Mouse (Mus musculus): ENCODE data around the gene Fdps. TPM values are rescaled to one million over a fixed set of nuclear protein-coding genes. Genes with fewer than 3 reads are reported as not detected.

Fdps gene
- polyA plus RNA-seq, 1 experiment from 2014 or later, result 175 TPM

GRCm38 (mm10) chr3:89077383-89077782 lies 24.4 kb downstream of the Fdps start:
- no peaks in the 10 kb centered on the region for H3K27me3 ChIP-seq (ENCODE audit: insufficient read depth, low read length)
- peaks cover 66% of the 10 kb centered on the region for H3K36me3 ChIP-seq (ENCODE audit: insufficient read depth, low read length)
- no peak overlapping the region for H3K27ac ChIP-seq (ENCODE audit: low read length)
- no peak overlapping the region for H3K4me2 ChIP-seq (replicated peaks; ENCODE audit: low read depth, low read length)
- H3K9me3 ChIP-seq (ENCODE audit: low read length), result no peaks in the 10 kb centered on the region
- ATAC-seq (ENCODE audit: low FRiP score, low TSS enrichment), result no peak
- no peaks in the 10 kb centered on the region for H3K4me1 ChIP-seq (ENCODE audit: insufficient read depth, low read length)
- 78% methylated on average over 9 of the region's 9 CpGs for WGBS
- H3K4me3 ChIP-seq (ENCODE audit: low read length), result no peak overlapping the region
- no peak overlapping the region for H3K9ac ChIP-seq (replicated peaks; ENCODE audit: low read length)

- Histone ChIP-seq H3K4me2 (replicated peaks; ENCODE audit: low read depth, low read length) (no peak overlapping the region), H3K27me3 (ENCODE audit: insufficient read depth, low read length) (no peaks in the 10 kb centered on the region), H3K36me3 (ENCODE audit: insufficient read depth, low read length) (peaks cover 80% of the 10 kb centered on the region), H3K4me3 (ENCODE audit: low read length) (no peak overlapping the region), H3K9ac (replicated peaks; ENCODE audit: low read length) (no peak overlapping the region), H3K4me1 (ENCODE audit: insufficient read depth, low read length) (no peaks in the 10 kb centered on the region), H3K9me3 (ENCODE audit: low read length) (no peaks in the 10 kb centered on the region), H3K27ac (ENCODE audit: low read length) (no peak overlapping the region)
- no peak for ATAC-seq (ENCODE audit: low FRiP score, low TSS enrichment)
Observed at GRCm38 (mm10) chr3:89067265-89067664, 34.5 kb downstream of the Fdps start.

GRCm38 (mm10) chr3:89061696-89062095 lies 40.1 kb downstream of the Fdps start:
- Histone ChIP-seq H3K4me1 (ENCODE audit: insufficient read depth, low read length) (no peaks in the 10 kb centered on the region), H3K9me3 (ENCODE audit: low read length) (no peaks in the 10 kb centered on the region), H3K4me2 (replicated peaks; ENCODE audit: low read depth, low read length) (no peak overlapping the region), H3K27me3 (ENCODE audit: insufficient read depth, low read length) (no peaks in the 10 kb centered on the region), H3K27ac (ENCODE audit: low read length) (no peak overlapping the region), H3K36me3 (ENCODE audit: insufficient read depth, low read length) (peaks cover 62% of the 10 kb centered on the region), H3K4me3 (ENCODE audit: low read length) (no peak overlapping the region), H3K9ac (replicated peaks; ENCODE audit: low read length) (no peak overlapping the region)
- ATAC-seq (ENCODE audit: low FRiP score, low TSS enrichment), result no peak
- WGBS, result 86% methylated on average over 3 of the region's 3 CpGs

- no peak overlapping the region for H3K27ac ChIP-seq (ENCODE audit: low read length)
- WGBS, result 90% methylated on average over 3 of the region's 3 CpGs
- no peaks in the 10 kb centered on the region for H3K4me1 ChIP-seq (ENCODE audit: insufficient read depth, low read length)
- H3K9me3 ChIP-seq (ENCODE audit: low read length), result no peaks in the 10 kb centered on the region
- H3K27me3 ChIP-seq (ENCODE audit: insufficient read depth, low read length), result no peaks in the 10 kb centered on the region
- H3K4me2 ChIP-seq (replicated peaks; ENCODE audit: low read depth, low read length), result no peak overlapping the region
- no peak overlapping the region for H3K4me3 ChIP-seq (ENCODE audit: low read length)
- no peak for ATAC-seq (ENCODE audit: low FRiP score, low TSS enrichment)
- H3K9ac ChIP-seq (replicated peaks; ENCODE audit: low read length), result no peak overlapping the region
- peaks cover 62% of the 10 kb centered on the region for H3K36me3 ChIP-seq (ENCODE audit: insufficient read depth, low read length)
Observed at GRCm38 (mm10) chr3:89058783-89059182, 43.0 kb downstream of the Fdps start.

GRCm38 (mm10) chr3:89058361-89058760 lies 43.4 kb downstream of the Fdps start:
- H3K36me3 ChIP-seq (ENCODE audit: insufficient read depth, low read length), result peaks cover 61% of the 10 kb centered on the region
- H3K4me1 ChIP-seq (ENCODE audit: insufficient read depth, low read length), result no peaks in the 10 kb centered on the region
- no peak overlapping the region for H3K27ac ChIP-seq (ENCODE audit: low read length)
- H3K9me3 ChIP-seq (ENCODE audit: low read length), result no peaks in the 10 kb centered on the region
- H3K4me3 ChIP-seq (ENCODE audit: low read length), result no peak overlapping the region
- no peak overlapping the region for H3K9ac ChIP-seq (replicated peaks; ENCODE audit: low read length)
- H3K4me2 ChIP-seq (replicated peaks; ENCODE audit: low read depth, low read length), result no peak overlapping the region
- ATAC-seq (ENCODE audit: low FRiP score, low TSS enrichment), result no peak
- no peaks in the 10 kb centered on the region for H3K27me3 ChIP-seq (ENCODE audit: insufficient read depth, low read length)
- WGBS, result 93% methylated on average over 9 of the region's 9 CpGs

Other genes starting within 250 kb of the Fdps start
- 61.9 and 69.8 TPM in 2 replicates for gene Msto1, start 188.0 kb downstream of the Fdps start, polyA plus RNA-seq (2015; fragmentation: Nextera tagmentation; extraction: Ambion mirVana)
- 16.6 and 22.1 TPM in 2 replicates for gene Ash1l, start 151.3 kb downstream of the Fdps start, polyA plus RNA-seq (2015; fragmentation: Nextera tagmentation; extraction: Ambion mirVana)
- 161 and 163 TPM in 2 replicates for gene Dap3, start 150.8 kb downstream of the Fdps start, polyA plus RNA-seq (2015; fragmentation: Nextera tagmentation; extraction: Ambion mirVana)
- 21.3 and 22.5 TPM in 2 replicates for gene Rusc1, start 8.6 kb downstream of the Fdps start, polyA plus RNA-seq (2015; fragmentation: Nextera tagmentation; extraction: Ambion mirVana)
- not detected in 2 replicates for gene Gm43738, start 860 bp downstream of the Fdps start, polyA plus RNA-seq (2015; fragmentation: Nextera tagmentation; extraction: Ambion mirVana)
- 4.7 and 5.0 TPM in 2 replicates for gene Pklr, start 34.2 kb upstream of the Fdps start, polyA plus RNA-seq (2015; fragmentation: Nextera tagmentation; extraction: Ambion mirVana)
- gene Hcn3, start 58.2 kb upstream of the Fdps start, polyA plus RNA-seq (2015; fragmentation: Nextera tagmentation; extraction: Ambion mirVana), result 1.8 and 2.0 TPM in 2 replicates
- gene Clk2, start 62.8 kb upstream of the Fdps start, polyA plus RNA-seq (2015; fragmentation: Nextera tagmentation; extraction: Ambion mirVana), result 29.1 and 30.6 TPM in 2 replicates
- 140 TPM in 2 replicates for gene Scamp3, start 75.5 kb upstream of the Fdps start, polyA plus RNA-seq (2015; fragmentation: Nextera tagmentation; extraction: Ambion mirVana)
- gene Fam189b, start 81.2 kb upstream of the Fdps start, polyA plus RNA-seq (2015; fragmentation: Nextera tagmentation; extraction: Ambion mirVana), result 43.6 and 51.2 TPM in 2 replicates
- 54.9 and 56.1 TPM in 2 replicates for gene Gba, start 101.0 kb upstream of the Fdps start, polyA plus RNA-seq (2015; fragmentation: Nextera tagmentation; extraction: Ambion mirVana)
- 18.2 and 18.4 TPM in 2 replicates for gene Thbs3, start 113.2 kb upstream of the Fdps start, polyA plus RNA-seq (2015; fragmentation: Nextera tagmentation; extraction: Ambion mirVana)
- 227 and 235 TPM in 2 replicates for gene Mtx1, start 125.1 kb upstream of the Fdps start, polyA plus RNA-seq (2015; fragmentation: Nextera tagmentation; extraction: Ambion mirVana)
- gene Muc1, start 127.1 kb upstream of the Fdps start, polyA plus RNA-seq (2015; fragmentation: Nextera tagmentation; extraction: Ambion mirVana), result 20.0 and 23.6 TPM in 2 replicates
- gene Krtcap2, start 144.0 kb upstream of the Fdps start, polyA plus RNA-seq (2015; fragmentation: Nextera tagmentation; extraction: Ambion mirVana), result 272 and 300 TPM in 2 replicates
- gene Trim46, start 144.3 kb upstream of the Fdps start, polyA plus RNA-seq (2015; fragmentation: Nextera tagmentation; extraction: Ambion mirVana), result 4.7 and 6.0 TPM in 2 replicates
- 127 and 146 TPM in 2 replicates for gene Dpm3, start 157.4 kb upstream of the Fdps start, polyA plus RNA-seq (2015; fragmentation: Nextera tagmentation; extraction: Ambion mirVana)
- 58.8 and 64.3 TPM in 2 replicates for gene Slc50a1, start 168.6 kb upstream of the Fdps start, polyA plus RNA-seq (2015; fragmentation: Nextera tagmentation; extraction: Ambion mirVana)
- 81.9 and 86.7 TPM in 2 replicates for gene Efna1, start 179.2 kb upstream of the Fdps start, polyA plus RNA-seq (2015; fragmentation: Nextera tagmentation; extraction: Ambion mirVana)
- 11.5 and 11.8 TPM in 2 replicates for gene Efna3, start 221.0 kb upstream of the Fdps start, polyA plus RNA-seq (2015; fragmentation: Nextera tagmentation; extraction: Ambion mirVana)
- gene Efna4, start 236.1 kb upstream of the Fdps start, polyA plus RNA-seq (2015; fragmentation: Nextera tagmentation; extraction: Ambion mirVana), result 29.2 and 31.3 TPM in 2 replicates
- gene Adam15, start 248.0 kb upstream of the Fdps start, polyA plus RNA-seq (2015; fragmentation: Nextera tagmentation; extraction: Ambion mirVana), result 107 and 108 TPM in 2 replicates

Data from kidney, embryonic 16.5 days (tissue).